In genomic region chr1:156168737-156169136, GRCm38 (mm10) we compare ENCODE assay signal across 15 mouse cellular contexts. TPM values are rescaled to one million over a fixed set of nuclear protein-coding genes. Genes with fewer than 3 reads are reported as not detected.
A peak's percentile ranks its signal among the peaks of the same experiment; 100 is the strongest.
DNase-seq lines count a peak whose midpoint lies in the region; ATAC-seq lines count a peak whose summit lies in the region.
"Had no signal": no experiment of that assay in that cellular context is flagged by ENCODE, and none has a peak within 500 bp of the region (broad histone marks: within the 10 kb centered on the region; RNA-seq: fewer than 3 reads in every experiment).

No protein-coding gene starts in this region.

- DNase-seq in cerebellum, postnatal 14 days, result peak; percentile 13 to 31
- no peak for DNase-seq in cerebellum, postnatal 36 days
- peak; percentile 10 for DNase-seq in kidney, postnatal 14 days
- no peak for DNase-seq in kidney, postnatal 36 days
- peak; percentile 41 for DNase-seq in NIH3T3 (ENCODE audit: low read depth)
- DNase-seq in right cerebral cortex, postnatal 10 days (ENCODE audit: low spot score in 2 of 2), result no peak
- no peak for DNase-seq in embryo, embryonic 9.5 days (ENCODE audit: extremely low spot score)
- DNase-seq: B cell, adult 2 months; cerebellum, adult 9-10 months; kidney, adult 9 months; thymus, adult 18-20 months had no signal

- ATAC-seq in megakaryocyte-erythroid progenitor cell, adult 5-6 weeks (replicated peaks; ENCODE audit: low FRiP score, low TSS enrichment, poor library complexity, severe bottlenecking), result peak; percentile 89
- ATAC-seq: activated CD4-positive, CD25-positive, alpha-beta regulatory T cell, adult 4 months; midbrain, embryonic 16.5 days had no signal

RNA-seq across cellular contexts. Expression of gene Fam163a, which starts 36.1 kb away (rescaled TPM):
- not detected in 2 replicates for total RNA-seq in megakaryocyte-erythroid progenitor cell, adult 5-6 weeks (2014; fragmentation: Nextera tagmentation)
- 0.30 TPM in 1 of 2 replicates, not detected in the other for total RNA-seq in megakaryocyte-erythroid progenitor cell, adult 5-6 weeks (2017)
- total RNA-seq: gastrocnemius, adult 8-10 months had no signal

Comparison
In these comparisons a context has a peak if more than half of its experiments do, and no peak if none do; other contexts are left out.
1. DNase-seq: peak in cerebellum, postnatal 14 days (2 of 2), kidney, postnatal 14 days (single experiment) and NIH3T3 (single experiment); none in cerebellum, postnatal 36 days (0 of 2), kidney, postnatal 36 days (0 of 2), right cerebral cortex, postnatal 10 days (0 of 2) and embryo, embryonic 9.5 days (single experiment).